Mouse (Mus musculus) hindbrain, embryonic 16.5 days (tissue): ENCODE data around the gene Slc9b1. TPM values are rescaled to one million over a fixed set of nuclear protein-coding genes. Genes with fewer than 3 reads are reported as not detected.

Experiments
- ATAC-seq: fragments of 200-750 bp; cut with Nextera tagmentation; 2 replicates; pipeline ENCODE4 v1.8.0; 2017; ENCODE audit warnings: moderate TSS enrichment, moderate library complexity
- H3K27ac ChIP-seq: fragments of 300-500 bp; sonication (generic); 2 replicates; pipeline ENCODE4 v1.5.1; 2014; ENCODE audit warnings: low read depth, mild to moderate bottlenecking, control low read depth, low read length, moderate library complexity
- H3K27me3 ChIP-seq: fragments of 300-500 bp; sonication (generic); replicated peaks from 2 replicates; pipeline ENCODE4 v1.6.1; 2014; ENCODE audit warnings: low read length; ENCODE audit not compliant: control insufficient read depth, insufficient read depth
- H3K36me3 ChIP-seq: fragments of 300-500 bp; sonication (generic); 2 replicates; pipeline ENCODE4 v1.6.1; 2014; ENCODE audit warnings: mild to moderate bottlenecking, low read length, moderate library complexity, mixed read lengths; ENCODE audit not compliant: control insufficient read depth, insufficient read depth
- H3K4me1 ChIP-seq: fragments of 300-500 bp; sonication (generic); 2 replicates; pipeline ENCODE4 v1.6.1; 2014; ENCODE audit warnings: low read depth, low read length; ENCODE audit not compliant: control insufficient read depth, insufficient read depth
- H3K4me2 ChIP-seq: fragments of 300-500 bp; sonication (generic); 2 replicates; pipeline ENCODE4 v1.6.1; 2014; ENCODE audit warnings: mild to moderate bottlenecking, low read length, control low read depth, moderate library complexity
- H3K4me3 ChIP-seq: fragments of 300-500 bp; sonication (generic); 2 replicates; pipeline ENCODE4 v1.5.1; 2014; ENCODE audit warnings: mild to moderate bottlenecking, low read length, control low read depth, moderate library complexity
- H3K9ac ChIP-seq: fragments of 300-500 bp; sonication (generic); 2 replicates; pipeline ENCODE4 v1.6.1; 2014; ENCODE audit warnings: low read depth, mild to moderate bottlenecking, control low read depth, low read length, moderate library complexity
- H3K9me3 ChIP-seq: fragments of 300-500 bp; sonication (generic); 2 replicates; pipeline ENCODE4 v1.6.1; 2014; ENCODE audit warnings: mild to moderate bottlenecking, low read length, moderate library complexity; ENCODE audit not compliant: control insufficient read depth
- WGBS: fragments of 180-500 bp; shearing (Covaris S2); extraction: QIAGEN DNeasy Blood & Tissue Kit; methylation state at CpG from one replicate; pipeline ENCODE4 v1.1.7; 2014; 5-methylcytosine and 5-hydroxymethylcytosine counted together
- polyA plus RNA-seq: library from polyadenylated mRNA; unstranded; fragments of >200 nt; fragmentation: Nextera tagmentation; extraction: Ambion mirVana; gene quantifications from 2 replicates; pipeline ENCODE4 v1.2.1, GENCODE M21; 2015

Slc9b1 gene
- polyA plus RNA-seq, 1 experiment from 2014 or later: 0.10 TPM

DNA sequence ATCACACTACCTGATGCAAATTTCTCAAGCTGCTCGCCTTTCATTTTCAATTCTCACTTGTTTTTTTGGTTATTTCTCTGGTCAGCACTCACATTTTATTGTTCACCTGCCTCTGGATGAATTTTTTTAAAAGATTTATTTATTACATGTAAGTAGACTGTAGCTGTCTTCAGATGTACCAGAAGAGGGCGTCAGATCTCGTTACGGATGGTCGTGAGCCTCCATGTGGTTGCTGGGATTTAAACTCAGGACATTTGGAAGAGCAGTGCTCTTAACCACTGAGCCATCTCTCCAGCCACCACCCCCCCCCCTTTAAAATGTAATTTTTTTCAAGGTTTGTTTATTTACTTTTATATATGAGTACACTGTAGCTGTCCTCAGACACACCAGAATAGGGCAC is 56.0 kb downstream of the Slc9b1 start:
- H3K9me3 ChIP-seq: no peaks in the 10 kb centered on the region
- ATAC-seq: no peak
- no peak overlapping the region for H3K4me2 ChIP-seq
- no peaks in the 10 kb centered on the region for H3K4me1 ChIP-seq
- H3K27ac ChIP-seq: no peak overlapping the region
- WGBS: 85% methylated on average over 5 of the region's 5 CpGs
- H3K36me3 ChIP-seq: peaks cover 8% of the 10 kb centered on the region
- H3K4me3 ChIP-seq: no peak overlapping the region
- no peak overlapping the region for H3K9ac ChIP-seq
- H3K27me3 ChIP-seq: no peaks in the 10 kb centered on the region

DNA sequence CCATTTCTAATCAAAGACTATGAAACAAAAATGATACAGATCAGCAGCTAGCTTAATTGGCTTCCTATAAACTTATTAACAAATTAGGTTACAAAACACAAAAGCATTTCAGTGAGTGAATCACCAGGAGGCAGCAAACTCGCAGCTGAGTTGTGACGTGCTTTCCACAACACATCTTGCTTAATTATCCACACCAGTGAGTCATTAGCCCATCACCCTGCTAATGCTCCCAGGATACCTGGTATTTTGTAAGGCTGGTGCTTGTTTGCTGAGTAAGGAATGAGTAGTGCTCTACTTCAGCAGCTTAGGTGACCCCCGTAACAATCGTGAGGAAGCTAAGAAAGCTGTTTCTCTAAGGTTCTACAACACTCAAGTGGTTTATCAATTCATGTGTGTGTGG is 56.8 kb downstream of the Slc9b1 start:
- H3K4me2 ChIP-seq: no peak overlapping the region
- H3K4me3 ChIP-seq: no peak overlapping the region
- H3K9ac ChIP-seq: no peak overlapping the region
- H3K4me1 ChIP-seq: no peaks in the 10 kb centered on the region
- no peak for ATAC-seq
- WGBS: 68% methylated on average over 4 of the region's 4 CpGs
- H3K36me3 ChIP-seq: peaks cover 8% of the 10 kb centered on the region
- no peak overlapping the region for H3K27ac ChIP-seq
- H3K27me3 ChIP-seq: no peaks in the 10 kb centered on the region
- no peaks in the 10 kb centered on the region for H3K9me3 ChIP-seq

GRCm38 (mm10) chr3:135407351-135407750 is 59.5 kb downstream of the Slc9b1 start:
- 88% methylated on average over 9 of the region's 9 CpGs for WGBS
- H3K4me2 ChIP-seq: no peak overlapping the region

GRCm38 (mm10) chr3:135409219-135409618 is 61.4 kb downstream of the Slc9b1 start:
- peaks cover 11% of the 10 kb centered on the region for H3K36me3 ChIP-seq
- H3K9ac ChIP-seq: no peak overlapping the region
- H3K9me3 ChIP-seq: no peaks in the 10 kb centered on the region
- H3K27ac ChIP-seq: no peak overlapping the region
- no peaks in the 10 kb centered on the region for H3K27me3 ChIP-seq
- H3K4me2 ChIP-seq: no peak overlapping the region
- no peak for ATAC-seq
- peaks cover 3% of the 10 kb centered on the region; the same call in 1 of the 2 replicates for H3K4me1 ChIP-seq
- WGBS: 99% methylated on average over 5 of the region's 5 CpGs
- H3K4me3 ChIP-seq: no peak overlapping the region

More at GRCm38 (mm10) chr3:135407351-135407750, 59.5 kb downstream of the Slc9b1 start:
- H3K27me3 ChIP-seq: no peaks in the 10 kb centered on the region
- peaks cover 3% of the 10 kb centered on the region; the same call in 1 of the 2 replicates for H3K4me1 ChIP-seq
- H3K27ac ChIP-seq: no peak overlapping the region
- H3K9me3 ChIP-seq: no peaks in the 10 kb centered on the region
- no peak overlapping the region for H3K4me3 ChIP-seq
- H3K9ac ChIP-seq: no peak overlapping the region
- peaks cover 11% of the 10 kb centered on the region for H3K36me3 ChIP-seq
- no peak for ATAC-seq

- H3K4me3 ChIP-seq: no peak overlapping the region
- H3K4me1 ChIP-seq: peaks cover 3% of the 10 kb centered on the region; the same call in 1 of the 2 replicates
- H3K9me3 ChIP-seq: no peaks in the 10 kb centered on the region
- no peak overlapping the region for H3K9ac ChIP-seq
- WGBS: 88% methylated on average over 12 of the region's 12 CpGs
- H3K36me3 ChIP-seq: peaks cover 6% of the 10 kb centered on the region
- H3K27ac ChIP-seq: no peak overlapping the region
- H3K4me2 ChIP-seq: no peak overlapping the region
- ATAC-seq: no peak
- no peaks in the 10 kb centered on the region for H3K27me3 ChIP-seq
Observed at GRCm38 (mm10) chr3:135411056-135411455, 63.2 kb downstream of the Slc9b1 start.

- Histone ChIP-seq H3K9ac (no peak overlapping the region), H3K27ac (no peak overlapping the region), H3K9me3 (no peaks in the 10 kb centered on the region), H3K4me2 (no peak overlapping the region), H3K4me3 (no peak overlapping the region), H3K4me1 (peaks cover 3% of the 10 kb centered on the region; the same call in 1 of the 2 replicates), H3K27me3 (no peaks in the 10 kb centered on the region), H3K36me3 (peaks cover 6% of the 10 kb centered on the region)
- WGBS: 28% methylated on average over 9 of the region's 9 CpGs
- no peak for ATAC-seq
Observed at GRCm38 (mm10) chr3:135411824-135412223, 64.0 kb downstream of the Slc9b1 start.

DNA sequence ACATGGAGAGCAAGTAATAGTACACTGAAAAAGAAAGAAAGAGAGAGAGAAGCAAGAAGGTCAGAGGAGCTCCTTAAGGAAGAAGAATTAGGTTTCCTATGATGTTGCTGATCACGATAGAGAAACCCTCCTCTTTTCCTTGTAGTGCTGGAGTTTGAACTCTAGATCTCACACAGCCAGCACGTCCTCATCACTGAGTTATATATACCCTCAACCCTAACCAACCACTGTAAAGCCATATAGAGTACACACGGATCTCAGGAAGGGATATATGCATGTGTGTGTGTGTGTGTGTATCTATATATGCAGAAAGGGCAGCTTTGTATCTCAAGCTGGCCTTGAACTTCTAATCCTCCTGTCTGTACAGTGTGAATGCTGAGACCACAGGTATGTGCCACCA is 69.4 kb downstream of the Slc9b1 start:
- H3K36me3 ChIP-seq: no peaks in the 10 kb centered on the region
- no peak overlapping the region for H3K27ac ChIP-seq
- H3K4me2 ChIP-seq: no peak overlapping the region
- H3K9me3 ChIP-seq: no peaks in the 10 kb centered on the region
- no peaks in the 10 kb centered on the region for H3K27me3 ChIP-seq
- ATAC-seq: no peak
- no peak overlapping the region for H3K9ac ChIP-seq
- peaks cover 13% of the 10 kb centered on the region for H3K4me1 ChIP-seq
- 91% methylated on average over 3 of the region's 3 CpGs for WGBS
- no peak overlapping the region for H3K4me3 ChIP-seq

GRCm38 (mm10) chr3:135417799-135418198 is 70.0 kb downstream of the Slc9b1 start:
- 85% methylated on average over 3 of the region's 3 CpGs for WGBS
- ATAC-seq: no peak
- H3K36me3 ChIP-seq: no peaks in the 10 kb centered on the region

GRCm38 (mm10) chr3:135420542-135421309 is 72.9 kb downstream of the Slc9b1 start:
- Histone ChIP-seq H3K4me3 (no peak overlapping the region), H3K4me2 (no peak overlapping the region), H3K9ac (no peak overlapping the region), H3K4me1 (peaks cover 21% of the 10 kb centered on the region), H3K9me3 (no peaks in the 10 kb centered on the region), H3K36me3 (no peaks in the 10 kb centered on the region), H3K27me3 (no peaks in the 10 kb centered on the region), H3K27ac (no peak overlapping the region)
- ATAC-seq: no peak
- 93% methylated on average over 9 of the region's 9 CpGs for WGBS

More at GRCm38 (mm10) chr3:135417799-135418198, 70.0 kb downstream of the Slc9b1 start:
- H3K4me1 ChIP-seq: peaks cover 16% of the 10 kb centered on the region
- H3K9me3 ChIP-seq: no peaks in the 10 kb centered on the region
- H3K27ac ChIP-seq: no peak overlapping the region
- H3K4me3 ChIP-seq: no peak overlapping the region
- no peaks in the 10 kb centered on the region for H3K27me3 ChIP-seq
- no peak overlapping the region for H3K9ac ChIP-seq
- H3K4me2 ChIP-seq: no peak overlapping the region
